Mouse (Mus musculus): ENCODE results near the gene Mfsd4a.

The Mfsd4a gene

GRCm38 (mm10) chr1:132016691-132017090 is 51.2 kb downstream of the Mfsd4a start:
- DNase-seq (ENCODE audit: low read depth, low spot score) = no peak

GRCm38 (mm10) chr1:132014800-132015199 is 53.1 kb downstream of the Mfsd4a start:
- peak; percentile 69 for DNase-seq (ENCODE audit: low read depth, low spot score)

GRCm38 (mm10) chr1:132012861-132013260 is 55.0 kb downstream of the Mfsd4a start:
- no peak for DNase-seq (ENCODE audit: low read depth, low spot score)

GRCm38 (mm10) chr1:132011785-132012184 is 56.1 kb downstream of the Mfsd4a start:
- DNase-seq (ENCODE audit: low read depth, low spot score) = peak; percentile 47

GRCm38 (mm10) chr1:132010632-132011501 is 57.0 kb downstream of the Mfsd4a start:
- DNase-seq (ENCODE audit: low read depth, low spot score) = peak; percentile 79

- DNase-seq (ENCODE audit: low read depth, low spot score) = peak; percentile 35
These were observed 58.8 kb downstream of the Mfsd4a start for GRCm38 (mm10) chr1:132008881-132009644.

- DNase-seq (ENCODE audit: low read depth, low spot score) = peak; percentile 96
These were observed 59.7 kb downstream of the Mfsd4a start for GRCm38 (mm10) chr1:132007828-132008827.

GRCm38 (mm10) chr1:132007282-132007815 is 60.5 kb downstream of the Mfsd4a start, which contains the start of gene Elk4:
Elk4 (plus strand) TSS chr1:132007607.
- DNase-seq (ENCODE audit: low read depth, low spot score) = peak; percentile 95

GRCm38 (mm10) chr1:132006721-132007120 is 61.1 kb downstream of the Mfsd4a start:
- no peak for DNase-seq (ENCODE audit: low read depth, low spot score)

- DNase-seq (ENCODE audit: low read depth, low spot score) = no peak
These were observed 61.8 kb downstream of the Mfsd4a start for GRCm38 (mm10) chr1:132006046-132006445.

GRCm38 (mm10) chr1:132005466-132005865 is 62.4 kb downstream of the Mfsd4a start:
- DNase-seq (ENCODE audit: low read depth, low spot score) = no peak

- DNase-seq (ENCODE audit: low read depth, low spot score) = peak; percentile 8
These were observed 63.2 kb downstream of the Mfsd4a start for GRCm38 (mm10) chr1:132004574-132005180.

- no peak for DNase-seq (ENCODE audit: low read depth, low spot score)
These were observed 64.0 kb downstream of the Mfsd4a start for GRCm38 (mm10) chr1:132003817-132004216.

- no peak for DNase-seq (ENCODE audit: low read depth, low spot score)
These were observed 64.8 kb downstream of the Mfsd4a start for GRCm38 (mm10) chr1:132003111-132003510.

GRCm38 (mm10) chr1:132001880-132002330 is 66.0 kb downstream of the Mfsd4a start:
- no peak for DNase-seq (ENCODE audit: low read depth, low spot score)

- peak; percentile 60 for DNase-seq (ENCODE audit: low read depth, low spot score)
These were observed 67.4 kb downstream of the Mfsd4a start for GRCm38 (mm10) chr1:132000506-132000905.

- DNase-seq (ENCODE audit: low read depth, low spot score) = peak; percentile 85
These were observed 72.8 kb downstream of the Mfsd4a start for GRCm38 (mm10) chr1:131995062-131995461.

GRCm38 (mm10) chr1:131993169-131994040 is 74.5 kb downstream of the Mfsd4a start:
- no peak for DNase-seq (ENCODE audit: low read depth, low spot score)

GRCm38 (mm10) chr1:131992561-131993001 is 75.3 kb downstream of the Mfsd4a start:
- DNase-seq (ENCODE audit: low read depth, low spot score) = no peak

All from CD4-positive, CD25-positive, alpha-beta regulatory T cell, adult 2 months (primary cell).